Mouse (Mus musculus) heart, embryonic 13.5 days (tissue): ENCODE measurements at regions not wholly inside any gene's neighbourhood (a gene's known extent, or its start where the extent isn't known, plus 50 kb on each side); places are given as distances from the start of the nearest gene placed in this dataset.

Source experiments
- ATAC-seq: fragments of 200-750 bp; cut with Nextera tagmentation; 2 replicates; pipeline ENCODE4 v1.8.0; 2017; ENCODE audit warnings: moderate TSS enrichment; ENCODE audit not compliant: insufficient number of reproducible peaks, low FRiP score, low TSS enrichment; ENCODE audit errors: extremely low read depth
- H3K27ac ChIP-seq: fragments of 300-500 bp; sonication (generic); replicated peaks from 2 replicates; pipeline ENCODE4 v1.5.1; 2015; ENCODE audit warnings: moderate library complexity, mild to moderate bottlenecking, inconsistent platforms
- H3K27me3 ChIP-seq: fragments of 300-500 bp; sonication (generic); replicated peaks from 2 replicates; pipeline ENCODE4 v1.6.1; 2015; ENCODE audit warnings: mild to moderate bottlenecking, inconsistent platforms
- H3K36me3 ChIP-seq: fragments of 300-500 bp; sonication (generic); 2 replicates; pipeline ENCODE4 v1.6.1; 2015; ENCODE audit warnings: mild to moderate bottlenecking, inconsistent platforms
- H3K4me1 ChIP-seq: fragments of 300-500 bp; sonication (generic); 2 replicates; pipeline ENCODE4 v1.6.1; 2015; ENCODE audit warnings: inconsistent platforms
- H3K4me2 ChIP-seq: fragments of 300-500 bp; sonication (generic); 2 replicates; pipeline ENCODE4 v1.6.1; 2015; ENCODE audit warnings: inconsistent platforms, mild to moderate bottlenecking, moderate library complexity
- H3K4me3 ChIP-seq: fragments of 300-500 bp; sonication (generic); 2 replicates; pipeline ENCODE4 v1.5.1; 2015; ENCODE audit warnings: moderate library complexity, mild to moderate bottlenecking, inconsistent platforms
- H3K9ac ChIP-seq: fragments of 300-500 bp; sonication (generic); 2 replicates; pipeline ENCODE4 v1.6.1; 2015; ENCODE audit warnings: inconsistent platforms, mild to moderate bottlenecking, moderate library complexity
- H3K9me3 ChIP-seq: fragments of 300-500 bp; sonication (generic); 2 replicates; pipeline ENCODE4 v1.6.1; 2016; ENCODE audit warnings: inconsistent platforms
- WGBS: fragments of 180-500 bp; shearing (Covaris S2); methylation state at CpG from one replicate; pipeline ENCODE4 v1.1.7; 2015; ENCODE audit warnings: mixed read lengths; 5-methylcytosine and 5-hydroxymethylcytosine counted together

DNA sequence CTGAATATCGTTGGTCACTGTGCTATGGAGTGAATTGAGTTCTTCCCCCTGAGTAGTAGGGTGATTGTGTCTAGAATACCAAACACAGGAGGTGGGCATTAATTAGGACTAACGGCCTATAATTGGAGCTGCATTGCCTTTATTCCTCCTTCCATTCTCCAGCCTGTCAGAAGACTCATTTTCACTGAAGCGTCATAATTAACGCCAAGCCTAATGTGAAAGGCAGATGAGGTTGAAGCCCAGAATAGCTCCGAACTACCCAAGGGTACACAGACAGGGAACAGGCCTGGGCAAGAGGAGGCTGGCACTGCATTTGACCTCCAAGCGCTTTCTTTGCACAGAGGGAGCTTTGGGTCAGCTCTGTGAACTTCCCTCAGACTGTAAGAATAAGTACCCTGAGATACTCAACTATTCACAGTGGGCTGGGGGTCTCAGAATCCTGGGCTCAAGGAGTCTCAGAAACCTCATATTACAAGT is 386.5 kb downstream of the Brinp2 start:
- WGBS: 77% methylated on average over 6 of the region's 6 CpGs
- Histone ChIP-seq H3K36me3 (no peaks in the 10 kb centered on the region), H3K4me1 (no peaks in the 10 kb centered on the region), H3K27ac (no peak overlapping the region), H3K9ac (no peak overlapping the region), H3K4me3 (no peak overlapping the region), H3K9me3 (no peaks in the 10 kb centered on the region), H3K4me2 (no peak overlapping the region), H3K27me3 (no peaks in the 10 kb centered on the region; the same call in 1 of the 2 replicates)
- no peak for ATAC-seq

DNA sequence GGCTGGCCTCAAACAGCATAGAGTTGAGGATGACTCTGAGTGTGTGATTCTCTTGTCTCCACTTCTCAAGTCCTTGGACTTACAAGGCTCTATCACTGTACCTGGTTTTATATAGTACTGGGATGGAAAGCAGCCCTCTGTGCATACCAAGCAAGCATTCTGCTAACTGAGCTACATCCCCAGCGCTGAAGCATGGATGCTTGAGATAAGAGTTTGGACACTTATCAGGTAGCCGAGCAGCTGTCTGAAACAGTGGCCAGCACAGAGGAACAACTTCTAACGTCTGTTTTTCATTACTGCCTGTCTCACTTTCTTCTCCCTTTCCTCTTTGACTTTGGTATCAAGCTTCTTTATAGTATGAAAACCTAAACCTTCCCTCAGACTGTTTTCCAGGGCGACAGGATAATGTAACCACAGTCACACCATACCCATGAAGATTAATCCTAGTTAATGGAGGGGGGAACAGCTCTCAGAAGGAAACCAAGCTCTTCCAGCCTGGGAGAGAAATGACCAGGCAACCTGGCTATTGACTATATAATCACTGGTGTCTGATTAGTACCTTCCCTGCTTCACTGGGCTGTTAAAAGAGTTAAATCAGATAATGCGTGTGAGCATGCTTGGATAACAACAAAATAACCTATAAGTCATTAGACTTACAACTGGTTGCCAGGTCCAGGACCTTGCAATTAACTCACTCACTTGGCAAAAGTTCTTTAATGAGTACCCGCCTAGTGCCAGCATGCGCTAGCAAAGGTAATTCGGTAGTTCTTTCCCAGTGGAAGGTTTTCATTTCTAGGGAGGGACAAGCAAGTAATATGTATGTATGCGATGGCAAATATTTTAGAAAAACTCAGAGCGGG is 382.5 kb downstream of the Brinp2 start:
- 57% methylated on average over 10 of the region's 10 CpGs for WGBS
- no peak for ATAC-seq
- H3K4me1 ChIP-seq: no peaks in the 10 kb centered on the region

DNA sequence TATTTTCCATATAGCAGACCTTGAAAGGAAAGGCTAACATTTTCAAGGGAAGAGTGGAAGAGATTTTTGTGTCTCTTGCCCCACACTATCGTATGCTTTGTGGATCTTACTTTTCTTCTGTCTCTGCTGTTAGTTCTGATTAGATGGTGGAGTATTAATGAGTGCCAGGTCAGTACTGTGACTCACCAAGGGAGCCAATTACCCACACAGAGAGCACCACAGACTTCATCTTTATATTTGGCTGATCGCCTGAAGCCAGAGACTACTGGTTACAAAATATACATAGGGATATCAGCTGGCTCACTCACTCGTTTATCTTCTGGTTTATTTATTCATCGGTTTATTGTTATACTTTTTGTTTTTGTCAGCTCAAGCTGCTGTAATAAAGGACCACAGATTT is 381.5 kb downstream of the Brinp2 start:
- no peak for ATAC-seq
- 70% methylated on average over 4 of the region's 4 CpGs for WGBS
- Histone ChIP-seq H3K27me3 (no peaks in the 10 kb centered on the region; the same call in 1 of the 2 replicates), H3K4me1 (no peaks in the 10 kb centered on the region), H3K4me3 (no peak overlapping the region), H3K27ac (no peak overlapping the region), H3K36me3 (no peaks in the 10 kb centered on the region), H3K9me3 (no peaks in the 10 kb centered on the region), H3K4me2 (no peak overlapping the region), H3K9ac (no peak overlapping the region)

More for the DNA sequence above, 382.5 kb downstream of the Brinp2 start:
- Histone ChIP-seq H3K9ac (no peak overlapping the region), H3K4me2 (no peak overlapping the region), H3K4me3 (no peak overlapping the region), H3K27me3 (no peaks in the 10 kb centered on the region; the same call in 1 of the 2 replicates), H3K9me3 (no peaks in the 10 kb centered on the region), H3K36me3 (no peaks in the 10 kb centered on the region), H3K27ac (no peak overlapping the region)

DNA sequence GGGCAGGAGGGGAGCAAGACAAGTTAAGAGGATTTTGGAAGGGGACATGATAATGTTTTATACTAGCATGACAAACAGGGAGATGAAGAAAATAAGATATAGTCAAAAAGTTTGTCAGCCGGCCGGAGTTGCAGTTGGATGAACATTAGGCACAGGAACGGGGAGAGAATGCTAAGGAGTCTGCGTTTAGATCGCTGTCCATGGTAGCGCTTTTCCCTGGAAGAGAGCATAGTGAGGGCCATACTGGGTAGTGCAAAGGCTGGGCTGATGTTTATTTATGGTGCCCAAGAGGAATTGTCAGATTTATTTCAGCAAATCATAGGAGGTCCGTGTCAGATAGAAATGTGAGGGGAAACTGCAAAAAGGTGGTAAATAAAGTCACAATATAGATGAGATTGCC is 337.0 kb downstream of the Brinp2 start:
- WGBS: 14% methylated on average over 7 of the region's 7 CpGs
- H3K27ac ChIP-seq: no peak overlapping the region
- no peaks in the 10 kb centered on the region; the same call in 1 of the 2 replicates for H3K27me3 ChIP-seq
- H3K4me1 ChIP-seq: no peaks in the 10 kb centered on the region
- H3K9me3 ChIP-seq: no peaks in the 10 kb centered on the region
- no peak overlapping the region for H3K9ac ChIP-seq
- ATAC-seq: no peak
- H3K36me3 ChIP-seq: no peaks in the 10 kb centered on the region
- H3K4me3 ChIP-seq: no peak overlapping the region
- no peak overlapping the region for H3K4me2 ChIP-seq

DNA sequence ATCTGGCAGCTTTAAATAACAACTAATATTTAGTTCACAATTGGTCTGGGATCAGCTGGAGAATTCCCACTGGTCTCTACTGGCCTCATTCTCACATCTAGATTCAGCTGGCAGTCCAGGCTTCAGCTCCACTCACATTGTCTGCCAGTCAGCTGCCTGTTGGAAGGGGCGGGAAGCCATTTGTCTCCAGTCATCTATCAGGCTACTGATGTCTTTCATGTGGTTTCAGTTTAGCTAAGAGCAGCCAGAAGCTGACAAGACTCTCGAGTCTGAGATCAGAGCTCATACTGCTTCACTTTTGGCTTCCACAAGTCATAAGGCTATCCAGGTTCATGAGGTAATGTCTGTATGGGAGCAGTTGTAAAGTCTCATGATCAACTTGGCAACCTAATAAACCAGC is 316.4 kb downstream of the Brinp2 start:
- Histone ChIP-seq H3K4me1 (no peaks in the 10 kb centered on the region), H3K36me3 (no peaks in the 10 kb centered on the region), H3K9ac (no peak overlapping the region), H3K4me2 (no peak overlapping the region), H3K9me3 (no peaks in the 10 kb centered on the region), H3K27me3 (no peaks in the 10 kb centered on the region), H3K4me3 (no peak overlapping the region), H3K27ac (no peak overlapping the region)
- WGBS: 25% methylated on average over 2 of the region's 2 CpGs
- ATAC-seq: no peak

DNA sequence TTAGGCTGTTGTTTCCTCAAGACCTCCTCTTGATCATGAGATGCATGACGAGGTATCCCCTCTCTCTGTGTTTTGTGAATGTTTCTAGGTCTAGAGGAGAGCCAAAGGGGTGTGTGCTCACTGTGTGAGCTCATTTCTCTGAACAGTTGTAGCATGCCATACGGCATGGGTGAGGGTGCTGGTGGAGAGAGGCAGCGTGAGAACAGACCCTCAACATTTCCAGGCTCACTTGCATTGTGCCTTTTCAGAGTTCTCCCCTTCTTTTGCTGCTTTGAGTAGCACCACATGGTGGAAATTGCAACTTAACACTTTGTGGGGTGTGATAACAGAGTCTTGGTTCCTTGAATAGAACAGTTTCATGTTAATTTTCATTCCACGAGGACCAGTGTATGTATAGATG is 315.8 kb downstream of the Brinp2 start:
- Histone ChIP-seq H3K9me3 (no peaks in the 10 kb centered on the region), H3K9ac (no peak overlapping the region), H3K4me2 (no peak overlapping the region), H3K27ac (no peak overlapping the region), H3K36me3 (no peaks in the 10 kb centered on the region), H3K4me1 (no peaks in the 10 kb centered on the region), H3K27me3 (no peaks in the 10 kb centered on the region), H3K4me3 (no peak overlapping the region)
- 57% methylated on average over 4 of the region's 4 CpGs for WGBS
- ATAC-seq: no peak

DNA sequence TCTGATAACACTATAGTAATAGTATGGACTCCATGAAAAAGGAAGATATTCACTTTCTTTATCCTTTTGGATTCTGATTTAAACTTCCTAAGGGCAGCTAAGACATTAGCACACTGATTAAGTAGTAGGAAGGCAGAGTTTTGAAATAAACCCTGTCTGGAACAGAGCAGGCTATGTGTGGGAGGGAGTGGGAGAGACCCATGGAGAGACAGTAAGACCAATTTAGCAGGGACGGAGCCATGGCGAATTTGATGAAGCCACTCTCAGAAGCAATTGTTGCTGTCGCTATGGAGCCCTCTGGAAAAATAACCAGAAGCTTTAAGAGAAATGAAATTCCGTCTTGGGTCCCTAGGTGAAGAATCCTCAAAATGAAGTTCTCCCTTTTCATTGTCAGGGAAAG is 303.5 kb downstream of the Brinp2 start:
- WGBS: 58% methylated on average over 4 of the region's 4 CpGs
- no peaks in the 10 kb centered on the region for H3K9me3 ChIP-seq
- no peak overlapping the region for H3K9ac ChIP-seq
- no peak overlapping the region for H3K4me2 ChIP-seq
- no peaks in the 10 kb centered on the region for H3K27me3 ChIP-seq
- no peak overlapping the region for H3K4me3 ChIP-seq
- H3K27ac ChIP-seq: no peak overlapping the region
- no peak for ATAC-seq
- no peaks in the 10 kb centered on the region for H3K36me3 ChIP-seq
- no peaks in the 10 kb centered on the region for H3K4me1 ChIP-seq

DNA sequence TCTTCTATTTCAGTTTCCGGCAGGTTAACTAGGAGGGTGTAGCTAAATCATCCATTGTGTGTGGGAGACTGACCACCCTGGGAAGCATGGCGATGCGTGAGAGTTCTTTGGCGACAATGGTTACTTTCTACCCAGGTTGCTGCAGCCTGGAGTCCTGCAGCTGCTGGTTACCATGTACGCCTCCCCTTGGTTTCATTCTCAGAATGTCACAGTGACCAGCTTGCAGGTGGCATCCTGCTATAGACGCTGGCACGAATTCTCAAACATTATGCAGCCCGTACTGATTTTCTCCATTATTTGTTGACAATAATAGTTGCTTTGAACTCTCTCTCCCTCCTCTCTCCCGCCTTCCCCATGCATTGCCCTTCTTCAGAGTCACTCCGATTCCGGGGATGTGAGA is 301.2 kb downstream of the Brinp2 start:
- Histone ChIP-seq H3K9me3 (no peaks in the 10 kb centered on the region), H3K4me3 (no peak overlapping the region), H3K36me3 (no peaks in the 10 kb centered on the region), H3K9ac (no peak overlapping the region), H3K27me3 (no peaks in the 10 kb centered on the region), H3K4me1 (no peaks in the 10 kb centered on the region), H3K4me2 (no peak overlapping the region), H3K27ac (no peak overlapping the region)
- no peak for ATAC-seq
- 76% methylated on average over 11 of the region's 11 CpGs for WGBS

DNA sequence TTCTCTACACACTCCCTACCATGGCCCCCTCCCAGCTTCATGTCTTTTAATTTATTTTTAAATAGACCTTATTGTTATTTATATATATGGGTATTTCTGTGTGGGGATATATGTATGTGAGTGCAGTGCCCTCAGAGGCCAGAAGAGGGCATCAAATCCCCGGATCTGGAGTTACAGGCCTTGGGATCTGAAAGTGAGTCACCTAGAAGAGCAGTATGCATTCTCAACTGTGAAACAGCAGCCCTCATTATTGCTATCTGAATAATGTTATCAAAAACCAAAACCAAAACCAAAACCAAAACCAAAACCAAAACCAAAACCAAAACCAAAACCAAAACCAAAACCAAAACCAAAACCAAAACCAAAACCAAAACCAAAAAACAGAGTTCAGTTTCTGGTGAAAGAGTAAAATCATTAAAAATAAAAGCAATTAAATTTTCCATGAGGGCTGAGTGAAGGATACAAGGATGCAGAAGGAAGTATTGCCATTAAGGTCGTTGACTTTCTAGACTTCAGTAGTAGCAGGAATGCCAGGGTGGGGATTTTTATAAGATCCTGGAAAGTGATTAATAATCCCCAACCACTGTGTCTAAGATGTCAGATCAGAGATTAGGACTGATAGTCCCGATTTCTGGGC is 299.0 kb downstream of the Brinp2 start:
- Histone ChIP-seq H3K27ac (no peak overlapping the region), H3K4me3 (no peak overlapping the region), H3K4me2 (no peak overlapping the region), H3K9ac (no peak overlapping the region), H3K36me3 (no peaks in the 10 kb centered on the region), H3K4me1 (no peaks in the 10 kb centered on the region), H3K9me3 (no peaks in the 10 kb centered on the region), H3K27me3 (no peaks in the 10 kb centered on the region)
- ATAC-seq: no peak
- 49% methylated on average over 3 of the region's 3 CpGs for WGBS

DNA sequence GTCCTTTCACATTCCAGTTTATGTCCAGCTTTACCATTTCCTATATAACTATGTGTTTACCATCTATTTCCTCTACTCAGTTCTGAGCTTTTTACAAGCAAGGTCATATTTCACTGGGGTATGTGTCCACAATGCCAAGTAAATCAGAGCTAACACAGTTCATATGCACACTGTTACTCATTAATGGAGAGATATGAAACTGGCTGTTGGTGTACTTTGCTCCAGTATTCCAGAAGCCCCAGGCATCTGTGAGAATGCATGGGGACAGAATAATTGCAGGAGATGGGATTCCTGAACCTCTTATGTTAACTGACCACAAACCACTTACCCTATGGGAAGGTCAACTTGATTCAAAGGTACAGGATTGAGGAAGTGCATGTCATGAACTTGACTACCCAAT is 298.3 kb downstream of the Brinp2 start:
- H3K9me3 ChIP-seq: no peaks in the 10 kb centered on the region
- ATAC-seq: no peak
- H3K4me1 ChIP-seq: no peaks in the 10 kb centered on the region
- H3K9ac ChIP-seq: no peak overlapping the region
- H3K4me2 ChIP-seq: no peak overlapping the region
- H3K4me3 ChIP-seq: no peak overlapping the region
- H3K27ac ChIP-seq: no peak overlapping the region
- no peaks in the 10 kb centered on the region for H3K36me3 ChIP-seq
- H3K27me3 ChIP-seq: no peaks in the 10 kb centered on the region

DNA sequence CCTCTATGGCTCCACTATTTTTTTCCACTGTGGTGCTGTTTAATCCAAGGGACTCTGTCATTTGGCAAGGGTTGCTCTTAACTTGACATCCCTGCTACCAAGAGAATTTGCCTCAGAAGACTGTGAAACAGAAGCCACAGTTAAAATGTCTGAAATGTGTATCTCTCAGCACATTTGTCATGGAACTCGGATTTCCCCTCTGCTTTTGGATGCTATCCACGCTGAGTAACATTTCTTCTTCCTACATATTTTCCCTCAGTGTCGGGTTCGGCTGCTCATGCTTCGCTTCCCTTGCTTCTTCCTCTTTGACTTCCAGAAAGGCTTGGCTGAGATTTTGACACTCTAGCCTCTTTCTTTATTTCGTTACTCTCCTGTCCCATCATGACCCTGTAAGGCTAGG is 294.1 kb downstream of the Brinp2 start:
- Histone ChIP-seq H3K4me3 (no peak overlapping the region), H3K4me1 (no peaks in the 10 kb centered on the region), H3K36me3 (no peaks in the 10 kb centered on the region), H3K9me3 (no peaks in the 10 kb centered on the region), H3K9ac (no peak overlapping the region), H3K4me2 (no peak overlapping the region), H3K27ac (no peak overlapping the region), H3K27me3 (no peaks in the 10 kb centered on the region)
- ATAC-seq: no peak
- WGBS: 74% methylated on average over 6 of the region's 6 CpGs

DNA sequence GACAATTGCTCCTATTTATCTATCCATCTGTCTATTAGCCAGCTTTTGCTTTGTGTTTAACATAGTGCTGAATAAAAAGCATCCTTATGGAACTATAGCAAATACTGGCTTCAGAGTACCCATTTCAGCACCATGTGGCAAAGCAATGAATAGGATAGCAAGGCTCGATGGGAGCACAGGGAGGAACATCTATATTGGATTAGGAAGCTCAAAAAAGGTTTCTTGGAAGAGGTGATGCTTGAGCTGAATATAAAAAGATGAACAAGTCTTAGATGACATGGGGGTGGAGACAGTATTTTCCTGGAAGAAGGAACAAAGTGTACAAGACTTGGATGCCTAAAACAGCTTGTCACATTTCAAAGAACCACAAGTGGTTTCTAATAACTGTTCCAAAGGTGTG is 273.9 kb downstream of the Brinp2 start:
- no peaks in the 10 kb centered on the region for H3K36me3 ChIP-seq
- no peaks in the 10 kb centered on the region for H3K9me3 ChIP-seq
- no peaks in the 10 kb centered on the region for H3K4me1 ChIP-seq
- ATAC-seq: no peak
- H3K27ac ChIP-seq: no peak overlapping the region
- no peak overlapping the region for H3K4me3 ChIP-seq
- H3K4me2 ChIP-seq: no peak overlapping the region
- H3K27me3 ChIP-seq: no peaks in the 10 kb centered on the region
- H3K9ac ChIP-seq: no peak overlapping the region
- WGBS: 70% methylated on average over 1 of the region's 1 CpGs
